Mouse (Mus musculus) urinary bladder, adult 18-20 months (tissue): ENCODE results near the gene Zfp335.

Source experiments
- DNase-seq, 2 experiments: peaks; one replicate each; pipeline ENCODE4 v3.0.0; 2022; ENCODE audit warnings: low spot score in 2 of 2, mixed read lengths in 2 of 2

Zfp335 gene

DNA sequence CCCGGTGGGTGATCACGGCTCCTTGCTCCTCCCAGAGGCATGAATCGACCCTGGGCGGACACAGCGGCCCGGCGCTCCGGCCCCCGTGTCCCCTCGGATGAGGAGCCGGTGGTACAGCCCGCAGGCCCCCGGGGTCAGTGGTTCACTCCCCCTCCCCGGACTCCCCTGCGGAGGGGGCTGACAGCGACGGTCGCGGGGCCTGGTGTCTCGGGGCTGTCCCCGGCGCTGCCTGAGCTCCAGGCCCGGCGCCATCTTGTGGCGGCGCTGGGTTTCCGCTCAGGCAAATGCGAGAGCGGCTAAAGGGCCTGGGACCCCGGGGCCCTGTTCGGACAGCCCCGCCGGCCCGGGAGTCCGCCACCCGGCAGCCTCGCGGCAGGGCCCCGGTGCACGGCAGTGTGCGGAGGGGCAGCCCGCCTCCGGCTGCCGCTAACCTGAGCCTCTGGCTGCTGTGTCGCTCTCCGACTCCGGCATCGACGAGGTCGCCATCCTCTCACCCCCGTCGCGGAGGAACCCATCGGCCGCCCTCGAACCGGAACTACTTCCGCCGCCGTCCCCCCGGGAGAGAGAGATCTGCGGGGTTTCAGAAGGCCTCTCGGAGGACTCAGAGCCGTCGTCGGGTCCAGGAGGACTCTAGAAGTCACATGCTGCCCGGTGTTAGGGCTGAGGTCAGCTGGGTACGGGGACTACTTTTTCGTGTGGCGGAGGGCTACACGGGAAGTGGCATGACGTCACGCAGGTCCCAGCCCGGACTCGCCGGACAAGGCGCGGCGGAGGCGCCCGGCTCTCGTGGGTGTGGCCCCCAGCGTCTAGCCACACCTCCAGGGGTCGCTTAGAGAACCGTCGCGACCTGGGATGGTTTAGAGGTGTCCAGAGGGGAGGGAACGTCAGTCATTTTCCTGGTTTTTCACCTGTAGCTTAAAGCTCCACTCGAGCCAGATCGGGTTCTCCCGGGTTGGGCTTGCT is at the start of gene Zfp335:
Gene Zfp335, minus strand, starts transcription at position 672 of the 963 bp plus-strand sequence.
- DNase-seq = peak; percentile 88 to 96

DNA sequence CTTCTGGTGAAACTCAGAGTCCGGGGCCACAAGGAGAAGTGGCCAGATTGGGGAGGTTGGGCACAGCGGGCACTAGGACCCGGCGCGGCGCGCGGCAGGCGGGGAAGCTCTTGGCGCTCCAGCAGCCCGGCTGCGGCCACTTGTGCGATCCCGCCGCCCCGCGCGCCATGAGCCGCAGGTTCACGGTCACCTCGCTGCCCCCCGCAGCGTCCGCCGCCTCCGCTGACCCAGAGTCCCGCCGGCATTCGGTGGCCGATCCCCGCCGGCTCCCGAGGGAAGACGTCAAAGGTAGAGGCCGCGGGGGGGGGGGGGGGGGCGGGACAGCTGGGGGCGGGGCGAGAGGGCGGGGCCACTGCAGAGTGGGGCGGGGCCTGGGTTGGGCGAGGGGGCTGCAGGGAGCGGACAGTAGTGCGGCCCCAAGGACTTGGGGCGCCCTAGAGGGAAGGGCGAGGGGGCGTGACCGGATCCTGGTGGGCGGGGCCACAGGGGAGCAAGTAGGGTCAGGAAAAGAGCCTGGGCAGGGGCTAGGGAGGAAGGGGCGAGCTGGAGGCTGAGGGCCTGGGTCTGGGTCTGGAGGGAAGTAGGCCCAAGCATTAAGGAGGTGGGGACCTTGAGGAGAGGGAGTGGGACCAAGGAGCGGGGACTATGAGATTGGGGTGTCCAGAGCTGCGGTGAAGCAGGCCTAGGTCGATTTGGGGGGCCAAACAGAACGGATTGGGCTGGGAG is 49.3 kb upstream of the Zfp335 start, which contains the start of gene Slc12a5:
Gene Slc12a5, plus strand, starts transcription at position 87 of the 726 bp plus-strand sequence.
- DNase-seq = peak in 1 of 2 experiments; percentile 53

DNA sequence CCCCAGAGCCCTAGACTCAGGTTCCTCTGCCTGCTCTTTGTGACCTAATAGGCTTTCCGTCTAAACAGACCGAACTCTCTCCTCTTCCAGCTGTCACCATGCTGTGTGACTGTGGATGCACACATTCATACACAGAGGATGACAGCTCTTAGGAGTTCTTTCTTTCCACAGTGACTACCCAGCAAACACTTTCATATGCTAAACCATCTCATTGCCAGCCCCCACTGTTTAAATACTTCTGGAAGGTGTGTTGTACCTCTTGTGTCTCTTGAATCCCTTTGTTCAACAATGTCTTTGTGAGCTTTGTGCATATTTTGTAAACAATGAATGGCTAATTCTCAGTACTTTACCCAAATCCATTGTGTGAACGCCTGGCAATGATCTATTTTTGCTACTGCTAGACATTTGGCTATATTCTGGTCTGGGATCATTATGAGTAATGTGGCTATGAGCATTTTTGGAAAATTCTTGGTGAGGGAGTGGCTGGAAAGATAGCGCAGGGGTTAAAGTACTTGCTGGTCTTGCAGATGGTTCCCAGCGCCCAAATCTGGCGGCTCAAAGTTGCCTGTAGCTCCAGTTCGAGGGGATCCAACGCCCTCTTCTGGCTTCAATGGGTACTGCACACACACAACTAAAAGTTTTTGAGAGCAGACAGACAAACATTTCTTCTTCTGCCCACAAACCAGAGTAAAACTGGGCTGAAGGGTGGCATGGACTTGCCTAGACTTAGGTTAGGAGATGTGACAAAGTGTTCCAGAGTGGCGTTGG is 46.2 kb upstream of the Zfp335 start:
- DNase-seq = no peak

DNA sequence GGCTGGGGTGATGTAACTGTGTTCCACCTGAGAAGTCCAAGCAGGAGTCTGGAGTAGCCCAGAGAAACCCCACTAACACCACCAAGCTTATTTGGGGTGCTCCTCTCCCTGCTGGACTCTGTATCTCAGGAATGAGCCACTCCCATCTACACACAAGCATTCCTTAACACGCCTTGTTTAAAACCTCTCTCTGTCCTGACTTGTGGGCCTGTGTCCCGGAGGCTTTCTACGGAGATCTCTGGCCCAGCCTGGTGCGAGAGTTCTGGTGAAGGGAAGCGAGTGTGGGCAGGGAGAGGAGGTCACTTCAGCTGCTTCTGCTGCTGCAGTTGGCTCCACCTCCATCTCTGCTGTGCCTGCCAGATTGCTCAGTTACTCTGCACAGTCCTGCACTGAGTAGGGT is 44.6 kb upstream of the Zfp335 start:
- no peak for DNase-seq

DNA sequence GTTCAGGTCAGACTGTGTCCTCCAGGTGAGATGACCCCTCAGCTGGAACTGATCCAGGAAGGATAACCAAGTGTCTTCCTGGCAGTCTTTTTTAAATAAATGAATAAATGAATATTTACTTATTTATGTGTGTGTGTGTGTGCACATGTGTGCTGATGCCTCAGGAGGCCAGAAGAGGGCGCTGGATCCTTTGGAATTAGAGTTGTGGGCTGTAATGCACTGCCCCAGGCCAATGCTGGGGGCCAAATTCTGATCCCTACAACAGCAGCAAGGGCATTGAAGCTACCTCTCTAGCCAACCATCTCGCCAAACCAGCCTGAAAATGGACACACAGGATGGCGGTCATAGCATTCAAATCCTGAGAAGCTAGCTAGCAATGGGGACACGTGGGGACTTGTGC is 44.2 kb upstream of the Zfp335 start:
- DNase-seq = no peak

DNA sequence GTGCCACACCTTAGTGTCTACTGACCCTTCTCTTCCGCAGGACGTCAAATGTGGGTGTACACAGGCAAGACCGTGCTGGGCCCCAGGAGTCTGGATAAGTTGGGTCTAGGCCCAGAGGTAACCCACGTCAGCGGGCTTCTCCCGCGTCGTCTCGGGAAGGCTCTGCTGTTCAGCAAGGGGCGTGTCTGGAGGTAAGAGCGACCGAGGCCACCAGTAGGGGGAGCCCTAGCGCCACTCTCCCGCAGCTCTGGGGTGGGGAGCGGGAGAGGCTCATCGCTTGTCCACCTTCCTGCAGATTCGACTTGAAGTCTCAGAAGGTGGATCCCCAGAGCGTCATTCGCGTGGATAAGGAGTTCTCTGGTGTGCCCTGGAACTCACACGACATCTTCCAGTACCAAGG is 41.7 kb upstream of the Zfp335 start:
- peak; percentile 40 to 63 for DNase-seq

DNA sequence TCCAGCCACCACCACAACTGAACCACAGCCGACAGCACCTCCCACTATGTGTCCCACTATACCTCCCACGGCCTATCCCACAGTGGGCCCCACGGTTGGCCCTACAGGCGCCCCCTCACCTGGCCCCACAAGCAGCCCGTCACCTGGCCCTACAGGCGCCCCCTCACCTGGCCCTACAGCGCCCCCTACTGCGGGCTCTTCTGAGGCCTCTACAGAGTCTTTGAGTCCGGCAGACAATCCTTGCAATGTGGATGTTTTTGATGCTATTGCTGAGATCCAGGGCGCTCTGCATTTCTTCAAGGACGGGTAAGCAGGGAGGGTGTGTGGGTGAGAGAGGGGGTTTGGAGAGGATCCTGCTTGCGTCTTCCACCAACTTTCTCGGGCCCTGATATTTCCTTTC is 40.9 kb upstream of the Zfp335 start:
- no peak for DNase-seq

DNA sequence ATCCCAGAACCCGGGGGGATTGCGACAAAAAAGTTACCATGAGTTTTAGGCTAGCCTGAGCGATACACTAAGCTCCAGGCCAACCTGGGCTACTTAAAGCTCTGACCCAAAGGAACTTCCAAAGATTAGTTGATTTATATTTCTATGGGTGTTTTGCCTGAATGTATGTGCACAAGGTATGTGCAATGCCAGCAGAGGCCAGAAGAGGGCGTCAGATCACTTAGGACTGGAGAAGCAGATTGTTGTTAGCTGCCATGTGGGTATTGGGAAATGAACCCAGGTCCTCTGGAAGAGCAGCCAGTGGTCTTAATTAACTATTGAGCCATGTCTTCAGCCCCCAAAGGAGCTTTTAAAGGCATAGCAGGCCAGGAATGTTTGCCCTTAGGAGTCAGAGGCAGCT is 40.2 kb upstream of the Zfp335 start:
- no peak for DNase-seq

DNA sequence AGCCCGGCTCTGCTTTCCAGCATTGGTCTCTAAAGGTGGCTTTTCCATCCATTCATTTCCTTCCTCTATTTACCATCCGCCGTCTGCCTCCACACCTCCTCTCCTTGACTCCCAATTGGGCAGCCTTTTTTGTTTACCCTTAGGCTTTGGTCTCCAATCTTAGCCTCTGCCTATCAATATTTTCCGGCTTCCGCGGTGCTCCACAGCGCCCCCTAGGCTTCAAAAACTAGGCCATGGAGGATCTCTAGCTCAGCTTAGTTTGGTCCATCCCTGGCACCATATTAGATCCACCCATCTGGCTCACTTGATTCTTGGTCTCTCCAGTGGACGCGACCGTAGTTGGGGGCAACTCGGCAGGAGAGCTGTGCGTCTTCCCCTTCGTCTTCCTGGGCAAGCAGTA is 38.9 kb upstream of the Zfp335 start:
- no peak for DNase-seq

DNA sequence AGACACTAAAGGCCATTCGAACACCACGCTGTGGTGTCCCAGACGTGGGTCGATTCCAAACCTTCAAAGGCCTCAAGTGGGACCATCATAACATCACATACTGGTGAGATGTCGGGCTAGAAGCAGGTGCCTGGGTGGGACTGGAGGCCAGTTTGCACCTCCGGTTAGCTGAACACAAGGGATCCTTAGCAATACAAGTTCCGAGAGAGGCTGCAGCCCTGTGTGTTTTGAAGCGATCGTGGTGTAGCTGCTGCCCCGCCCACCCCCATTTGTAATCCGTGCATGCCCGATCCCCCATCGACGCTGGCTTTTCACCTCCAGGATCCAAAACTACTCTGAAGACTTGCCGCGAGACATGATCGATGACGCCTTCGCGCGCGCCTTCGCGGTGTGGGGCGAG is 37.4 kb upstream of the Zfp335 start:
- DNase-seq = no peak

DNA sequence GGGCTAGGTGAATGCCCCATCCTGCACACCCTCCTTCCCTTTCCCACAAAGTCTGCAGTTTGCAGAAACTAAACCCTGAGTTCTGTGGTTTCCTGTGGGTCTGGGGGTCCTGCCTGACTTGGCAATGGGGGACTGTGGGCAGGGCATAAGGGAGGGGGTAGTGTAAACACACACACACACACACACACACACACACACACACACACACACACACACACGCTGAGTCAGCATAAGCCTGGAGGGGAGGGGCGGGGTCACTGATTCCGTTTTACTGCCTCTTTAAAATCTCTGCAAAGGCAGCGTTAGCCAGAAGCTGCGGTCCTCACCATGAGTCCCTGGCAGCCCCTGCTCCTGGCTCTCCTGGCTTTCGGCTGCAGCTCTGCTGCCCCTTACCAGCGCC is 36.4 kb upstream of the Zfp335 start:
- DNase-seq = no peak

DNA sequence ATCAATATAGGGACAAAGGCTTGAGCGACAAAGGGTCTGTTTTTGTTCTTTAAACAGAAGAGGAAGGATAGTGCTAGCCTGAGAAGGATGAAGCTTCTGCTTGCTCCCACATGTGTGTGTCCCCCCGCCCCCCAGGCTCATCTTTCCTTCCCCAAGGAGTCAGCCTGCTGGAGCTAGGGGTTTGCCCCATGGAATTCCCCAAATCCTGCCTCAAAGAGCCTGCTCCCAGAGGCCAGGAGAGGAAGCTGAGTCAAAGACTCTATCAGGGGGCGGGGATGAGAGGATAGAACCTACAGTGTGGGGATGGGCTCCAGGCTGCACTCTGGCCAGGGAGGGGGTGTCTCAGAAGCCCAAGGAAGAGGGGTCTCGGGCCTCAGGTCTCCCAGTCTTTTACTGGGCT is 35.9 kb upstream of the Zfp335 start:
- DNase-seq = no peak

DNA sequence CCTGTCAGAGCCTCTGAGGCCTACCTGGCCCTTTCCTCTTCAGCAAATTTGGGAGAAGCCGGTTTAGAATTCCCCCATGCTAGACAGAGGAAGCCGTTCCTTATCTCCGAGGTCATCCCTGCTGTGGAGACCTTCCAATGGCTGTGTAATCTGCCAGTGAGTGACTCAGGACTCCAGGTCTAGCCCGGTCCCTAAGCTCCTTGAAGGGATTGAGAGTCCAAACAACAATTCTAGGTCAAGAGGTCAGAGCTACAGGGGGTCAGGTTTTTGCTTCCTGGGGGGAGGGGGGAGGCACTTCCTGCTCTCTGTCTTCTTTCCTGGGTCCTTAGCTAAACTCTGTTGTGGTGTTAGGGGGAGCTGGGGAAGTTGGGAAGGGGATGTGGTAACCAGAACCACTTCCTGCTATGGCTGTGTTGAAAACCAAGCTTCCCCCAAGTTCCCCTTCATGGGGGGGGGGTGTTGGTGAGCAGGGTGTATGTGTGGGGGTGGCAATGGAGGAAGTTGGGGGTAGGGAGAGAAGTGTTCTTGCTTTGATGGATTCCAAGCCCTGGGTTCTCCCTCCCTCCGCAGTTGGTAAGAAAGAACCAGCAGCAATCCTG is 31.2 kb upstream of the Zfp335 start:
- DNase-seq = no peak

DNA sequence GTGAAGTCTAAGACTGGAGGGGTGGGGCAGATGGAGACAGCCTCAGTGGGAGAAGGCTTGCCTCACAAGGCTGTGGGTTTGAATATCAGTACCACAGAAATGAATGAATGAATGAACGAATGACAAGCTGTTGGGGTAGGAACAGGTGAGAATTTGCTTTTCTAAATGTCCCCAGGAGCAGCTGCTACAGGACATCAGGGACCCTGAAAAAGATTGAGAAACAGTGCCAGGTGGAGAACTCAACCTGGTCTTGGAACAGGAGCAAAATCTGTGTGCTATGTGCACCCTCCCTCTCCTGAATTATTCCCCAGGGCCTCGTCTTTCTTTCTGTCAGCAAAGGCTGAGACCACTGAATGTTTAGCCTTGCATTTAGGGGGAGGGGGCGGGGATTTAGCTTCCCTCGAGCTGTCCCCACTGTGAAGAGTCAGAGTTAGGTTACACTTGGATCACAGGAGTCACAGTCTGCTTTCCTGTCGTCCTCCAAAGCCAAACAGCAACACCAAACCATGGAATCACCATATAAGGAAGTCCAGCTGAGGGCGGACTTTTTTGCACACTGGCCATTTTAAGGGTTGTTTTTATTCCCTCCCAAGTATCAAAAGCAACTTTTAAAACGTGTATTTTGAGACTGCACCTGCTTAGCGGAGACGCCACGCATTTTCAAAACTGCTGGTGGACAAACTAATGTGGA is 28.7 kb upstream of the Zfp335 start, which contains the start of gene Mmp9:
Gene Mmp9, plus strand, starts transcription at position 641 of the 691 bp plus-strand sequence.
- DNase-seq = no peak

DNA sequence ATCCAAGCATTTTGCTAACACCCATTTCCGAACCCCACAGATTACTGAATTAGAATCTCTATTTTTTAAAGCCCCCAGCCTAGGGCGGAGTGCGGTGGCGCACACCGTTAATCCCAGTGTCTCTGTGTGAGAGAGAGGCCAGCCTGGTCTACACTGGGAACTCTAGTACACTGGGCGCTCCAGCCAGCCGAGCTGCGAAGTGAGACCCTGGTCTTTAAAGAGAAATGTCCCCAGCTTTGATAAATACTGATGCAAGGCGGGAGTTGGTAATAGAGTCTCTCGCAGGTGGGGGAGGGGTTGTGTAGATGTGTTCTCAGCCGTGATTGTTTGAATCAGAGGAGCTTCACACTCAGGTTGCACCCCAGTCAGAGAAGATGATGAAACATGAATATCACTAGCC is 27.5 kb upstream of the Zfp335 start:
- no peak for DNase-seq

DNA sequence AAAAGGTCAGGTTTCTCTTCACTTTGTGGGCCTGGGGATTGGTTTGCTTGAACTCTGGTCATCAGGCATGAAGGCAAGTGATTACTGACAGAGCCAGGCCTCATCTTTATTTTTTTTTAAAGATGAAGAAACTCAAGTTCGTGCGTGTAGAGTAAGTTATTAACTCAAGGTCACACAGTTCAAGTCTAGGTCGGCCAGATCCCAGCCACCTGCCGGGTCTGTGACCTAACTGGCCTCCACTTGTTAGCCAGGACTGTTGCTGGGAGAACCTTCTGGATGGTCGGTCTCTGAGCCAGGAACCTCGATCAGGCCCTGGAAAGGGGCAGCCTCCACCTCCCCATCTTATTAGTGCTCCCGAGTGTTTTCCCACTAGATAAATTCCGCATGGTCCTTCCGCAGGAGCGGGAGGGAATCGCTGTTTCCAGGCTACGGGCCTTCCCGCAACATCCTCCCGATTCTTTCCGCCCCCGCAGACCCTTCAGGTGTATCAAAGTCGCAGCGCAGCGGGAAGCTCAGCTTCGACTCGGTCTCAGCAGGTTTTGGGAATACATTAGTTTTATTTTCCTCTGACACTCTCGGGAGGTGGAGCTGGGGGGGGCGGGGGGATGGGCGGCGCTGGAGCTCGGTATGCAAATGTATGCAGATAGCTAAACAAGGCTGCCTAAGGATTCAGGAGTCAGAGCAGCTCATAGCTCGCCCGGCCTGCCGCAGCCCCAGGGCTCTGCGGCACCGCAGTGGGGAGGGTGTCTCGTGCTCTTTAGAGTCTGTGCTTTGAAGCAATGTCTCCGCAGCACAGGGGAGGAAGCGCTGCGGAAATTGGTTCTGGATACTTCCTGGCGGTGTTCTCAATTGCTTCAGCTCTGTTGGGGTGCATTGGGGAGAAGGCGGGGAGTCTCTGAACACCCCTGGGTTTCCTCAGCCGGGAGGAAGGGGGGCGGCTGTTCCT is 26.9 kb upstream of the Zfp335 start:
- DNase-seq = no peak

DNA sequence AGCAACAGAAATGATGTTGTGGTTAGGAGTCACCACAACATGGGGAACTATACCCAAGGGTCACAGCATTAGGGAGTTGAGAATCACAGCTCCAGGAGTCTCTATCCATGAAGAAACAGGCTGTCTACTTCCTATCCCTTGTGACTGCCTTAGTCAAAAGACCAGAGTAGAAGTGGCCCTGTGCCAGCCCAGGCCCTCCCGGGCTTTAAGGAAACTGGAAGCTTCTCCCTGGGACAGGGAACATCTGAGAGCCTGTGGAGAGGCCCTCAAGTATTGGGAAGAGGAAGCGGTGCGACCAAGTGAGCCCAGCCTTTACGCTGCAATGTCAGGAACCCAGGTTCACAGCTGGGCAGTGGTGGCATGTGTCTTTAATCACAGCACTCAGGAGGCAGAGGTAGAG is 24.4 kb upstream of the Zfp335 start:
- no peak for DNase-seq

DNA sequence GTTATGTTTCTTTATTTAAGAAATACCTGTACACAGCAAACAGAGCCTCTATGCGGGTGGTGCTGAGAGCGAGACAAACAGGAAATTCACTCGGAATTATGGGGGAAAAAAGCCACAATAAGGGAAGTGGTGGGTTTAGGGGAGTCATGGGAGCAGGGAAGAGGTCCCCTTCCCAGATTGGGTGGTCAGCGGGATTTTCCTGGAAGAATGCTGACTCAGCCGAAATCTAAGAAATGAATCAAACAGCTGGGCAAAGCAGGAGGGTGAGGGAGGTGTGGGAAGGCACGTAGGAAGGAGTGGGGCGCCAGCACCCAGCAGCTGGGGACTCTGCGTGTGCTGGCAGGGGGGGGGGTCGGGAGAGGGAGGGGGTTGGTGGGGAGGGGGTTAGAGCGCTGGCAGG is 22.0 kb upstream of the Zfp335 start:
- no peak for DNase-seq

DNA sequence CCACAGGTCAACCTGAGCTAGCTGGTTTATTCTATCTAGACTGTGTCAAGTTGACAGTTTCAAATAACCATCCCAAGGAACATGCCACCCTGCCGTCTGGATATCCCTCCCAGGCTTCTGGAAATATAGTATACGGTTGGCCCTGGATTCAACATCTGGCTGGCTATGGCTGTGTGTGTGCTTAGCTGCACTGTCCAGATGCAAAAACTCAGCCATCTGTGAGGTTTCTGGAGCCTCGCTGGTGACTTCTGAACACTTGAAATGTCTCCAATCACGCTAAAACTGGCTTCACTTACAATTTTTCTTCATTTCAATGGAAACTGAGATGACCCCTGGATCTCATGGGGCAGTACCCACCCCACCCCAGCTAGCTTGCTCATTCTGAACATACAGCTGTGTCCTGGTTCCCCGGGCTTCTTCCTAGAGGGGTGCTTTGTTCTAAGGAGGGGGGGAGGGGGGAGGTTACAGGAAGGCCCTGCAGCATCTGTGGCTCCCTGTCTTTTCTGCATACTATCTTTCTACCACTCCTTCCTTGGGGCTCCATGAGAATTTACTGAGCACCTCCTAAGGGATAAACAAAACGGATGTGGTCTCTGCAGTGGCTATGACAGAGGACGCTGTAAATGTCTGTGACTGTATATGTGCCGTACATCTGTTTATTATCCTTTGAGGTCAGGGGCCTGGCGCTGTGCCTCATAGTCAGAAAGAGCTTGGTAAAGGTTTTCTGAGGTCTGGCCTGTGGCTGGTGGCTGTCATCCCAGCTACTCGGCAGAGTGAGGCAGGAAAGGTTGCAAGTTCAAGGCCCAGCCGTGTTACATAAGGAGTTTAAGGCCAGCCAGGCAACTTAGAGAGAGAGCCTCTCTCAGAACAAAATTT is 19.4 kb upstream of the Zfp335 start:
- DNase-seq = no peak
